ENCODE assay signal across 9 mouse cellular contexts in the genomic region with DNA sequence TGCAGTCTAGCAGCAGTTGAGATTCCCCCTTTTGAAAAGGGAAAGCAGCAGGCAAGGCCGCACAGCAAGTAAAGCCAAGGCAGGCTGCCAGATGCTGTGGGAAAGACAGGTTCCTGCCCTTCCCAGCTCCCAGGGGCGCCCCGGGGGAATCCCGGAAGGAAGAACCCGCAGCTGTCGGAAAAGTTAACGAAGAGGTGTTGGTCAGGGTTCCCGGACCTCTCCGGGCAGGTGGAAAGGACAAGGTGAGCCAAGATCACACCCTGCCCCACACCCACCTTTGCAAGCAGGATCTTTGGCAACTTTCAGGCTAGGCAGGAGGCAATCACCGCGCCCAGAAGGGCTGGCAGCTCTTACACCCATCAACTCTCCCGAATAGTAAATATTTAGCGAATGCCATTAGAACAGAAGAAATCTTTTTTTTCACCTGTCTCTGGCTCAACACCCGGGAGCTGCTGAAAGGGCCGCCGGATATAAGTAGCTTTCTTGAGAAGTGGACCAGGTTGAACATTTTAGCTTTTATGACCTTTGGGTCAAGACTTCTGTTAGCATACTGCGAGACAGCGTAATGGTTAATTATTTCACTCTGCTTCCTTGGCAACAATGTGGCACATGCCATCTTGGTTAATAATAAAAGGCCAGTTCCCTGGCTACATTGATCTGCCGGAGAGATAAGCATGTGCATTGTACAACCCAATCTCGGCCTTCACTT. TPM values are rescaled to one million over a fixed set of nuclear protein-coding genes. Genes with fewer than 3 reads are reported as not detected.
DNase-seq lines count a peak whose midpoint lies in the region; ATAC-seq lines count a peak whose summit lies in the region.
"Had no signal": no experiment of that assay in that cellular context is flagged by ENCODE, and none has a peak within 500 bp of the region (broad histone marks: within the 10 kb centered on the region; RNA-seq: fewer than 3 reads in every experiment).

No protein-coding gene starts in this region.

- peak; percentile 51 for DNase-seq in gastrocnemius, postnatal 14 days
- DNase-seq in gastrocnemius, adult 8-10 months (ENCODE audit: low spot score in 2 of 2) = no peak
- DNase-seq in ZHBTc4 (ENCODE audit: low read depth, low spot score) = peak; percentile 50
- DNase-seq in kidney, adult 8-10 months = peak; percentile 76 to 82
- peak; percentile 54 for DNase-seq in lung, postnatal 10 days
- DNase-seq in layer of hippocampus, adult 11-12 months (ENCODE audit: low spot score) = no peak

- ATAC-seq in megakaryocyte, adult 5-6 weeks (ENCODE audit: poor library complexity, severe bottlenecking) = no peak
- no peak for ATAC-seq in granulocyte monocyte progenitor cell, adult 5-6 weeks (replicated peaks; ENCODE audit: poor library complexity, severe bottlenecking)

- intact Hi-C loops in gastrocnemius, postnatal 14 days (cut with DNase I; ENCODE audit: low total_unique reads) = no loop called here

RNA-seq across cellular contexts. Expression of a gene that starts 11.4 kb away (rescaled TPM):
- not detected for total RNA-seq in gastrocnemius, postnatal 14 days (2021)
- not detected for total RNA-seq in gastrocnemius, adult 8-10 months (2022)
- not detected in 2 replicates for total RNA-seq in megakaryocyte, adult 5-6 weeks (2015)
- total RNA-seq in megakaryocyte, adult 5-6 weeks (2017) = not detected in 2 replicates
- not detected in 2 replicates for total RNA-seq in granulocyte monocyte progenitor cell, adult 5-6 weeks (2014; fragmentation: Nextera tagmentation)
- not detected in 2 replicates for total RNA-seq in granulocyte monocyte progenitor cell, adult 5-6 weeks (2017)
- total RNA-seq: gastrocnemius, postnatal 4 days had no signal

RNA-seq across cellular contexts. Expression of a gene that starts 39.7 kb away (rescaled TPM):
- total RNA-seq in gastrocnemius, postnatal 14 days (2021) = 100 to 1,000 TPM; 147 to 150 TPM
- total RNA-seq in gastrocnemius, adult 8-10 months (2022) = 100 to 1,000 TPM; 229 to 241 (median 229) TPM
- total RNA-seq in megakaryocyte, adult 5-6 weeks (2015) = 98.7 and 125 TPM in 2 replicates
- total RNA-seq in megakaryocyte, adult 5-6 weeks (2017) = 276 and 281 TPM in 2 replicates
- 135 and 146 TPM in 2 replicates for total RNA-seq in granulocyte monocyte progenitor cell, adult 5-6 weeks (2014; fragmentation: Nextera tagmentation)
- 325 and 367 TPM in 2 replicates for total RNA-seq in granulocyte monocyte progenitor cell, adult 5-6 weeks (2017)

RNA-seq across cellular contexts. Expression of a gene that starts 39.8 kb away (rescaled TPM):
- 10 to 100 TPM; 26.7 to 27.9 TPM for total RNA-seq in gastrocnemius, postnatal 14 days (2021)
- total RNA-seq in gastrocnemius, adult 8-10 months (2022) = 10 to 100 TPM; 20.6 to 21.7 (median 21.3) TPM
- total RNA-seq in megakaryocyte, adult 5-6 weeks (2015) = 94.5 and 109 TPM in 2 replicates
- total RNA-seq in megakaryocyte, adult 5-6 weeks (2017) = 150 and 185 TPM in 2 replicates
- total RNA-seq in granulocyte monocyte progenitor cell, adult 5-6 weeks (2014; fragmentation: Nextera tagmentation) = 29.9 and 35.6 TPM in 2 replicates
- total RNA-seq in granulocyte monocyte progenitor cell, adult 5-6 weeks (2017) = 57.8 and 87.8 TPM in 2 replicates

RNA-seq across cellular contexts. Expression of a gene that starts 54.6 kb away (rescaled TPM):
- total RNA-seq in gastrocnemius, postnatal 14 days (2021) = 10 to 100 TPM; 36.3 to 38.8 TPM
- total RNA-seq in gastrocnemius, adult 8-10 months (2022) = 10 to 100 TPM; 22.3 to 27.7 (median 23.7) TPM
- total RNA-seq in megakaryocyte, adult 5-6 weeks (2015) = 75.4 and 79.4 TPM in 2 replicates
- total RNA-seq in megakaryocyte, adult 5-6 weeks (2017) = 46.4 and 57.4 TPM in 2 replicates
- 74.8 and 78.1 TPM in 2 replicates for total RNA-seq in granulocyte monocyte progenitor cell, adult 5-6 weeks (2014; fragmentation: Nextera tagmentation)
- total RNA-seq in granulocyte monocyte progenitor cell, adult 5-6 weeks (2017) = 45.0 and 45.5 TPM in 2 replicates

Comparison
In these comparisons a context has a peak if more than half of its experiments do, and no peak if none do; other contexts are left out.
1. DNase-seq: peak in gastrocnemius, postnatal 14 days (single experiment), ZHBTc4 (single experiment), kidney, adult 8-10 months (2 of 2) and lung, postnatal 10 days (single experiment); none in gastrocnemius, adult 8-10 months (0 of 2) and layer of hippocampus, adult 11-12 months (single experiment).